Mouse (Mus musculus): ENCODE measurements at regions not wholly inside any gene's neighbourhood (a gene's known extent, or its start where the extent isn't known, plus 50 kb on each side); places are given as distances from the start of the nearest gene placed in this dataset.

GRCm38 (mm10) chr12:32273474-32273873 lies 65.0 kb upstream of the Pik3cg start:
- H3K4me1 ChIP-seq (replicated peaks), result no peaks in the 10 kb centered on the region
- no peak for DNase-seq (ENCODE audit: low spot score)
- H3K4me3 ChIP-seq, result no peak overlapping the region
- H3K36me3 ChIP-seq, result no peaks in the 10 kb centered on the region
- H3K27ac ChIP-seq, result no peak overlapping the region
- WGBS, result 92% methylated on average over 1 of the region's 1 CpGs
- H3K27me3 ChIP-seq (ENCODE audit: insufficient read depth, poor library complexity, severe bottlenecking), result no peaks in the 10 kb centered on the region
- peaks cover 4% of the 10 kb centered on the region; the same call in 1 of the 2 replicates for H3K9me3 ChIP-seq

- Histone ChIP-seq H3K27ac (no peak overlapping the region), H3K9me3 (no peaks in the 10 kb centered on the region), H3K4me1 (replicated peaks) (no peaks in the 10 kb centered on the region), H3K4me3 (no peak overlapping the region), H3K27me3 (ENCODE audit: insufficient read depth, poor library complexity, severe bottlenecking) (no peaks in the 10 kb centered on the region), H3K36me3 (no peaks in the 10 kb centered on the region)
- DNase-seq (ENCODE audit: low spot score), result no peak
- WGBS, result 85% methylated on average over 4 of the region's 4 CpGs
Measured at GRCm38 (mm10) chr12:32279861-32280260, 71.4 kb upstream of the Pik3cg start.

GRCm38 (mm10) chr12:32280309-32280708 lies 71.8 kb upstream of the Pik3cg start:
- no peak for DNase-seq (ENCODE audit: low spot score)
- Histone ChIP-seq H3K4me3 (no peak overlapping the region), H3K9me3 (no peaks in the 10 kb centered on the region), H3K27me3 (ENCODE audit: insufficient read depth, poor library complexity, severe bottlenecking) (no peaks in the 10 kb centered on the region), H3K27ac (no peak overlapping the region), H3K4me1 (replicated peaks) (no peaks in the 10 kb centered on the region), H3K36me3 (no peaks in the 10 kb centered on the region)
- 93% methylated on average over 2 of the region's 2 CpGs for WGBS

GRCm38 (mm10) chr12:32282371-32283163 lies 74.1 kb upstream of the Pik3cg start:
- 69% methylated on average over 5 of the region's 5 CpGs for WGBS
- no peaks in the 10 kb centered on the region for H3K9me3 ChIP-seq
- H3K4me3 ChIP-seq, result no peak overlapping the region
- no peaks in the 10 kb centered on the region for H3K27me3 ChIP-seq (ENCODE audit: insufficient read depth, poor library complexity, severe bottlenecking)
- no peak overlapping the region for H3K27ac ChIP-seq
- H3K36me3 ChIP-seq, result no peaks in the 10 kb centered on the region
- DNase-seq (ENCODE audit: low spot score), result peak; percentile 17
- H3K4me1 ChIP-seq (replicated peaks), result no peaks in the 10 kb centered on the region

GRCm38 (mm10) chr12:32285039-32285438 lies 76.6 kb upstream of the Pik3cg start:
- Histone ChIP-seq H3K36me3 (no peaks in the 10 kb centered on the region), H3K4me1 (replicated peaks) (no peaks in the 10 kb centered on the region), H3K27ac (no peak overlapping the region), H3K4me3 (no peak overlapping the region), H3K27me3 (ENCODE audit: insufficient read depth, poor library complexity, severe bottlenecking) (no peaks in the 10 kb centered on the region), H3K9me3 (no peaks in the 10 kb centered on the region)
- WGBS, result 72% methylated on average over 2 of the region's 2 CpGs
- no peak for DNase-seq (ENCODE audit: low spot score)

GRCm38 (mm10) chr12:32286652-32287051 lies 78.2 kb upstream of the Pik3cg start:
- Histone ChIP-seq H3K4me3 (no peak overlapping the region), H3K27me3 (ENCODE audit: insufficient read depth, poor library complexity, severe bottlenecking) (no peaks in the 10 kb centered on the region), H3K36me3 (no peaks in the 10 kb centered on the region), H3K4me1 (replicated peaks) (no peaks in the 10 kb centered on the region), H3K27ac (no peak overlapping the region), H3K9me3 (no peaks in the 10 kb centered on the region)
- DNase-seq (ENCODE audit: low spot score), result no peak
- WGBS, result 31% methylated on average over 5 of the region's 5 CpGs

- H3K36me3 ChIP-seq, result no peaks in the 10 kb centered on the region
- H3K9me3 ChIP-seq, result no peaks in the 10 kb centered on the region
- DNase-seq (ENCODE audit: low spot score), result no peak
- H3K4me1 ChIP-seq (replicated peaks), result no peaks in the 10 kb centered on the region
- H3K27ac ChIP-seq, result no peak overlapping the region
- no peaks in the 10 kb centered on the region for H3K27me3 ChIP-seq (ENCODE audit: insufficient read depth, poor library complexity, severe bottlenecking)
- H3K4me3 ChIP-seq, result no peak overlapping the region
- WGBS, result 84% methylated on average over 5 of the region's 5 CpGs
Measured at GRCm38 (mm10) chr12:32291145-32291544, 82.7 kb upstream of the Pik3cg start.

GRCm38 (mm10) chr12:32291962-32292748 lies 83.7 kb upstream of the Pik3cg start:
- WGBS, result 28% methylated on average over 18 of the region's 18 CpGs
- H3K27ac ChIP-seq, result peak overlapping the region; percentile 77
- no peaks in the 10 kb centered on the region for H3K4me1 ChIP-seq (replicated peaks)
- peak; percentile 72 for DNase-seq (ENCODE audit: low spot score)
- H3K4me3 ChIP-seq, result peak overlapping the region; percentile 46
- H3K36me3 ChIP-seq, result no peaks in the 10 kb centered on the region
- H3K9me3 ChIP-seq, result no peaks in the 10 kb centered on the region
- H3K27me3 ChIP-seq (ENCODE audit: insufficient read depth, poor library complexity, severe bottlenecking), result no peaks in the 10 kb centered on the region

- no peaks in the 10 kb centered on the region for H3K9me3 ChIP-seq
- H3K27ac ChIP-seq, result no peak overlapping the region
- no peaks in the 10 kb centered on the region for H3K4me1 ChIP-seq (replicated peaks)
- DNase-seq (ENCODE audit: low spot score), result no peak
- no peaks in the 10 kb centered on the region for H3K36me3 ChIP-seq
- no peaks in the 10 kb centered on the region for H3K27me3 ChIP-seq (ENCODE audit: insufficient read depth, poor library complexity, severe bottlenecking)
- WGBS, result 68% methylated on average over 5 of the region's 5 CpGs
- H3K4me3 ChIP-seq, result no peak overlapping the region
Measured at GRCm38 (mm10) chr12:32292749-32293128, 84.3 kb upstream of the Pik3cg start.

- no peak for DNase-seq (ENCODE audit: low spot score)
- H3K4me3 ChIP-seq, result no peak overlapping the region
- no peaks in the 10 kb centered on the region for H3K9me3 ChIP-seq
- 93% methylated on average over 7 of the region's 7 CpGs for WGBS
- no peaks in the 10 kb centered on the region for H3K36me3 ChIP-seq
- no peaks in the 10 kb centered on the region for H3K27me3 ChIP-seq (ENCODE audit: insufficient read depth, poor library complexity, severe bottlenecking)
- no peak overlapping the region for H3K27ac ChIP-seq
- H3K4me1 ChIP-seq (replicated peaks), result no peaks in the 10 kb centered on the region
Measured at GRCm38 (mm10) chr12:32297431-32297830, 81.1 kb upstream of the Ccdc71l start.

GRCm38 (mm10) chr12:32299714-32300113 lies 78.8 kb upstream of the Ccdc71l start:
- Histone ChIP-seq H3K4me3 (no peak overlapping the region), H3K27me3 (ENCODE audit: insufficient read depth, poor library complexity, severe bottlenecking) (no peaks in the 10 kb centered on the region), H3K36me3 (no peaks in the 10 kb centered on the region), H3K4me1 (replicated peaks) (no peaks in the 10 kb centered on the region), H3K27ac (no peak overlapping the region), H3K9me3 (no peaks in the 10 kb centered on the region)
- DNase-seq (ENCODE audit: low spot score), result no peak
- WGBS, result 83% methylated on average over 2 of the region's 2 CpGs

GRCm38 (mm10) chr12:32305736-32306135 lies 72.8 kb upstream of the Ccdc71l start:
- H3K9me3 ChIP-seq, result no peaks in the 10 kb centered on the region
- no peak for DNase-seq (ENCODE audit: low spot score)
- WGBS, result 88% methylated on average over 5 of the region's 5 CpGs
- H3K27ac ChIP-seq, result no peak overlapping the region
- H3K36me3 ChIP-seq, result no peaks in the 10 kb centered on the region
- H3K4me1 ChIP-seq (replicated peaks), result no peaks in the 10 kb centered on the region; the same call in 1 of the 2 replicates
- H3K4me3 ChIP-seq, result no peak overlapping the region
- no peaks in the 10 kb centered on the region for H3K27me3 ChIP-seq (ENCODE audit: insufficient read depth, poor library complexity, severe bottlenecking)

- 93% methylated on average over 4 of the region's 4 CpGs for WGBS
- Histone ChIP-seq H3K4me3 (no peak overlapping the region), H3K27ac (no peak overlapping the region), H3K27me3 (ENCODE audit: insufficient read depth, poor library complexity, severe bottlenecking) (no peaks in the 10 kb centered on the region), H3K36me3 (no peaks in the 10 kb centered on the region), H3K9me3 (no peaks in the 10 kb centered on the region), H3K4me1 (replicated peaks) (no peaks in the 10 kb centered on the region; the same call in 1 of the 2 replicates)
- DNase-seq (ENCODE audit: low spot score), result no peak
Measured at GRCm38 (mm10) chr12:32306326-32306725, 72.2 kb upstream of the Ccdc71l start.
